Mouse (Mus musculus) spleen, adult 2 months (tissue): ENCODE measurements around the gene Acsm2. TPM values are rescaled to one million over a fixed set of nuclear protein-coding genes. Genes with fewer than 3 reads are reported as not detected.

ENCODE experiments used
- DNase-seq, 2 experiments: peaks; one replicate each; pipeline versions ENCODE4 v3.0.0 to v3.0.0-alpha.2; 2012 to 2021; ENCODE audit warnings: low spot score in 2 of 2, low read depth in 1 of 2
- H3K27ac ChIP-seq: fragments of 200-500 bp; 2 replicates; pipeline ENCODE4 v1.5.1; 2012; ENCODE audit warnings: low read length, inconsistent platforms; ENCODE audit not compliant: insufficient read depth
- H3K27me3 ChIP-seq: fragments of 200-500 bp; 2 replicates; pipeline ENCODE4 v1.6.1; 2012; ENCODE audit warnings: mild to moderate bottlenecking, moderate library complexity, low read length, inconsistent platforms; ENCODE audit not compliant: control insufficient read depth, insufficient read depth
- H3K36me3 ChIP-seq: fragments of 200-500 bp; 2 replicates; pipeline ENCODE4 v1.6.1; 2012; ENCODE audit warnings: mild to moderate bottlenecking, low read length, inconsistent platforms; ENCODE audit not compliant: control insufficient read depth, insufficient read depth
- H3K4me1 ChIP-seq: fragments of 200-500 bp; 2 replicates; pipeline ENCODE4 v1.6.1; 2011; ENCODE audit warnings: inconsistent platforms; ENCODE audit not compliant: control insufficient read depth, insufficient read depth, insufficient read length
- H3K4me3 ChIP-seq: fragments of 200-500 bp; 2 replicates; pipeline ENCODE4 v1.5.1; 2011; ENCODE audit warnings: mild to moderate bottlenecking, inconsistent platforms; ENCODE audit not compliant: insufficient read depth, insufficient read length; ENCODE audit errors: extremely low read depth
- CTCF ChIP-seq: fragments of 200-500 bp; IDR thresholded peaks from 2 replicates; pipeline ENCODE4 v1.5.1; 2011; ENCODE audit warnings: mild to moderate bottlenecking, inconsistent platforms; ENCODE audit not compliant: insufficient read depth, insufficient read length, insufficient replicate concordance; ENCODE audit errors: extremely low read depth
- POLR2A ChIP-seq: fragments of 200-500 bp; IDR thresholded peaks from 2 replicates; pipeline ENCODE4 v1.6.1; 2011; ENCODE audit warnings: low read depth, low read length, inconsistent platforms
- WGBS: fragments of 180-500 bp; shearing (Covaris S2); methylation state at CpG from one replicate; pipeline ENCODE4 v1.1.7; 2018; 5-methylcytosine and 5-hydroxymethylcytosine counted together
- polyA plus RNA-seq: library from polyadenylated mRNA; depleted of rRNA; stranded (reverse); fragments of >200 nt; gene quantifications from 2 replicates; pipeline ENCODE4 v1.2.3, GENCODE M21; 2012; rRNA removed

Gene Acsm2
- polyA plus RNA-seq, 1 experiment: 0.53 TPM

DNA sequence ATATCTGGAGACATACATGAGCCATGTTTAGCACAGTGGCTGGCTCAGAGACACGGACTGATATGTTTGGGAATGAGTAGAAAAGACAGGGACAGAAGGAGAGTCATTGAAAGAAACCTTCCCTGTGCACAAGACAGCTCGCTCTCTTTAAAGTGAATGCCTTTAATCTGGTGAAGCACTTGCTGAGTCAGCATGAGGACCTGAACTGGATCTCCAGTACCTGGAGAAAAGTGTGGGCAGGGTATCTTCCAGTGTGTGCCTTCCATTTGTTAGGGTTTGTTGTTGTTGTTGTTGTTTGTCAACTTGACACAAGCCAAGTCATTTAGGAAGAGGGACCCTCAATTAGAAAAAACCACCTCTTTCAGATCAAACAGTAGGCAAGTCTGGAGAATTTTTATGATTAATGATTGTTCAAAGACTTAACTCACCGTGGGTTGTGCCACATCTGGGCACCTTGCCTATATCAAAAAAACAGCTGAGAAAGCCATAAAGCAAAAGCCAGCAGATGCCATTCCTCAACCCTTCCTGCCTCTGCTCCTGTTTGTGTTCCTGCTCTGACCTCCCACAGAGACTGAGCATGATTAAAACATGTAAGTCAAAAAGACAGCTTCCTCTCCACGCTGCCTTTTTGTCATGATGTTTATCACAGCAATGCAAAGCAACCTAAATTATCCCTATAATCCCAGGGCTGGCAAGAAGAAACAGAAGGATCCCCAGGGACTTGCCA, 64.2 kb downstream of the Acsm2 start:
- DNase-seq: no peak
- Histone ChIP-seq H3K4me1 (no peaks in the 10 kb centered on the region), H3K27ac (no peak overlapping the region), H3K4me3 (no peak overlapping the region), H3K27me3 (no peaks in the 10 kb centered on the region), H3K36me3 (no peaks in the 10 kb centered on the region)
- TF ChIP-seq POLR2A: no peak
- TF ChIP-seq CTCF: no peak
- 49% methylated on average over 4 of the region's 4 CpGs for WGBS

- Histone ChIP-seq H3K27me3 (no peaks in the 10 kb centered on the region), H3K4me1 (no peaks in the 10 kb centered on the region), H3K27ac (no peak overlapping the region), H3K4me3 (no peak overlapping the region), H3K36me3 (no peaks in the 10 kb centered on the region)
- DNase-seq: no peak
- TF ChIP-seq CTCF: no peak
- TF ChIP-seq POLR2A: no peak
Measured at GRCm38 (mm10) chr7:119620157-119620556, 66.0 kb downstream of the Acsm2 start.

GRCm38 (mm10) chr7:119638773-119639172, 84.6 kb downstream of the Acsm2 start:
- H3K36me3 ChIP-seq: no peaks in the 10 kb centered on the region

DNA sequence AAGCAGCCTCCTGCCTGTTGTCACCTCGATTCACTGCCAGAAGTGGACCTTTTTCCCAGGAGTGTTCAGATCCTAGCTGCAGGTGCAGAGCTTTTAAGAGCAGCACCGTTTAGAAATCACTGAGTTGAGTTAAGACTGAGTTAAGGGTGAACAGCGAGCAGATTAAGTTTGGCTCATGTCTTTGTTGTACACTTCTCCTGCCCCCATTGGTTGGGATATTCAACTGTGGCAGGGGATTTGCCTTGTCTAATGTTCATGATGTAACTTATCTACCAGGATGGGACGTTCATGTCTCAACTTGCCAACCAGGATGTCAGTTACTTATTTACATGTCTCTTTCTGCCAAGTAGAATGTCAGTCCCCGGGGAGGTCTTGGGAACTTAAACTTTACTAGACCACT, 88.2 kb downstream of the Acsm2 start:
- DNase-seq: no peak
- no peaks in the 10 kb centered on the region for H3K36me3 ChIP-seq
- H3K4me3 ChIP-seq: no peak overlapping the region
- H3K27me3 ChIP-seq: no peaks in the 10 kb centered on the region
- no peaks in the 10 kb centered on the region for H3K4me1 ChIP-seq
- H3K27ac ChIP-seq: no peak overlapping the region
- TF ChIP-seq POLR2A (no peak), CTCF (no peak)
- WGBS: 71% methylated on average over 5 of the region's 5 CpGs

More at GRCm38 (mm10) chr7:119638773-119639172, 84.6 kb downstream of the Acsm2 start:
- H3K4me1 ChIP-seq: no peaks in the 10 kb centered on the region
- no peak overlapping the region for H3K4me3 ChIP-seq
- TF ChIP-seq POLR2A (no peak), CTCF (no peak)
- DNase-seq: no peak
- no peak overlapping the region for H3K27ac ChIP-seq
- no peaks in the 10 kb centered on the region for H3K27me3 ChIP-seq

Other genes with a start within 250 kb of the Acsm2 start
- 77.5 and 107 TPM in 2 replicates for gene Gp2, start 95.1 kb upstream of the Acsm2 start, polyA plus RNA-seq
- gene Umod, start 75.1 kb upstream of the Acsm2 start, polyA plus RNA-seq: 0.02 and 0.75 TPM in 2 replicates
- not detected in 2 replicates for gene Acsm5, start 34.9 kb upstream of the Acsm2 start, polyA plus RNA-seq
- not detected in 2 replicates for gene Pdilt, start 30.9 kb upstream of the Acsm2 start, polyA plus RNA-seq
- not detected in 2 replicates for gene Acsm1, start 52.7 kb downstream of the Acsm2 start, polyA plus RNA-seq
- not detected in 2 replicates for gene Acsm4, start 135.7 kb downstream of the Acsm2 start, polyA plus RNA-seq
- 8.1 and 13.9 TPM in 2 replicates for gene Thumpd1, start 166.5 kb downstream of the Acsm2 start, polyA plus RNA-seq
- gene Acsm3, start 206.6 kb downstream of the Acsm2 start, polyA plus RNA-seq: not detected in 2 replicates
- 2.0 and 2.4 TPM in 2 replicates for gene Rexo5, start 239.7 kb downstream of the Acsm2 start, polyA plus RNA-seq
- gene Eri2, start 239.7 kb downstream of the Acsm2 start, polyA plus RNA-seq: 0.46 and 0.65 TPM in 2 replicates